Mouse (Mus musculus): ENCODE data around the gene Dmbt1. TPM values are rescaled to one million over a fixed set of nuclear protein-coding genes. Genes with fewer than 3 reads are reported as not detected.

Gene Dmbt1
- polyA plus RNA-seq, 1 experiment = 0.94 TPM

DNA sequence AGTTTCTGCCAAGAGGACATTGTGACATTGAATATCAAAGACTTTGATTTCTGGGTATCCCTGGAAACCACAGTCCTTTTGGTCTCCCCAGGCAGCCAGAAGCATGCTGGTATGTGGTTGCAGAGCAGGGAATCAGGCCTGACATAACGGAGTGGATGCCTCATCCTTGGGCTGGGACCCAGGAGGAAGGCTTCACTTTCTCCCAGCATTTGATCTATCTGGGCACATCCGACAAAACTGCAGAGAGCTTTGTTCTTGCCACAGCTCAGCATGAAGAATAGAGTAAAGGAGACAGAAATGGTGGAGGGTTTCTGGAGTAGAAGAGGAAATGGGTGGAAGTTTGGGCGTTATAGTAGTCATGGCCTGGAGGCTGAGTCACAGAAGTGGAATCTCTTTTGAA is 101.3 kb downstream of the Dmbt1 start:
- H3K27me3 ChIP-seq (ENCODE audit: control insufficient read depth, insufficient read depth, low read length) = no peaks in the 10 kb centered on the region
- no peak overlapping the region for H3K4me3 ChIP-seq (ENCODE audit: control insufficient read depth, insufficient read depth, low read length)
- H3K27ac ChIP-seq (ENCODE audit: control insufficient read depth, insufficient read depth, low read length) = no peak overlapping the region
- TF ChIP-seq CTCF (IDR thresholded peaks at IDR 0.05; ENCODE audit: borderline replicate concordance, control insufficient read depth, extremely low read depth, insufficient read depth, low read length, poor library complexity) (no peak), POLR2A (IDR thresholded peaks at IDR 0.05; ENCODE audit: control insufficient read depth, extremely low read depth, insufficient read depth, low read length, poor library complexity) (no peak)
- 67% methylated on average over 3 of the region's 3 CpGs for WGBS
- H3K36me3 ChIP-seq (ENCODE audit: control insufficient read depth, insufficient read depth, low read length) = no peaks in the 10 kb centered on the region
- no peaks in the 10 kb centered on the region for H3K4me1 ChIP-seq (replicated peaks; ENCODE audit: control insufficient read depth, insufficient read depth, low read length)
- DNase-seq = no peak

DNA sequence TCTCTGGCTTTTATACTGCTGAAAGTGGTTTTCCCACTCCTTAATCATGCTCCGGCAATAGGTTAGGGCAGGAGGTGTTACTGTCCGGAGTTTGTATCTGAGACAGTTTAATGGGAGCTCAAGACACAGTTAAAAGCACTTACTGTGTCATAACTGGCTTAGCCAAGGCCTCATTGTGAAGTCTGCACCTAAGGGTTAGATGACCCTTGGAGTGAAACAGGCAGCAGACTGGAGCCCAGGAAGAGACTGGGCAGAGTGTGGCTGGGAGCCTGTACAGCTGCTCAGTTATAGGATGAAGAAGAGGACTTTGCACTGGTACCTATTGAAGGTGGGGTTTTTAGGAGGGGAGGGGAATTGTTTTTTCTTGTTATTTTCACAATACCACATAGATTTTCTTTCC is 114.4 kb downstream of the Dmbt1 start, which contains the start of gene 4933402N03Rik:
Gene 4933402N03Rik (minus strand): TSS at position 101 of the 400 bp plus-strand sequence.
- H3K4me3 ChIP-seq (ENCODE audit: control insufficient read depth, insufficient read depth, low read length) = no peak within 1 kb of the TSS
- no peaks in the 10 kb centered on the region for H3K4me1 ChIP-seq (replicated peaks; ENCODE audit: control insufficient read depth, insufficient read depth, low read length)
- no peak for DNase-seq
- no peaks in the 10 kb centered on the region for H3K36me3 ChIP-seq (ENCODE audit: control insufficient read depth, insufficient read depth, low read length)
- 93% methylated on average over 2 of the region's 2 CpGs for WGBS
- H3K27me3 ChIP-seq (ENCODE audit: control insufficient read depth, insufficient read depth, low read length) = no peaks in the 10 kb centered on the region
- no peak for TF ChIP-seq POLR2A (IDR thresholded peaks at IDR 0.05; ENCODE audit: control insufficient read depth, extremely low read depth, insufficient read depth, low read length, poor library complexity)
- no peak for TF ChIP-seq CTCF (IDR thresholded peaks at IDR 0.05; ENCODE audit: borderline replicate concordance, control insufficient read depth, extremely low read depth, insufficient read depth, low read length, poor library complexity)
- H3K27ac ChIP-seq (ENCODE audit: control insufficient read depth, insufficient read depth, low read length) = no peak within 1 kb of the TSS

DNA sequence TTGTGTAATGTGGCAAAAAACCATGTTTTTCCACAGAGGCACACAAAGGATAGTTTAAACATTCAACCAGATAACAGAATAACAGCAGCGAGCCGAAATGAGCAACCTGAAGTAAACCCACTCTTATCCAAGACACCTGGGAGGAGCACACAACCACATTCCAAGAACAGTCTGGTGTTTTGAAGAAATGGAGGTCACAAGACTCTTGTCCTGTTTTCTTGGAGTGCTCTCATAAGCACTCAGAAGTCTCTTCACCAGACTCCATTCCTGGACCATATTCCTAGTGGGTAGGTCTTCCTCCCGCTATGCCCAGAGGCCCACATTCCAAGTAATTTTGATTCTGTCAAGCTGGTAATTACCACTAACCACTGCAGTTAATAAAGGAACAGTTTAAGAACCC is 118.3 kb downstream of the Dmbt1 start:
- DNase-seq = no peak
- 91% methylated on average over 3 of the region's 3 CpGs for WGBS

DNA sequence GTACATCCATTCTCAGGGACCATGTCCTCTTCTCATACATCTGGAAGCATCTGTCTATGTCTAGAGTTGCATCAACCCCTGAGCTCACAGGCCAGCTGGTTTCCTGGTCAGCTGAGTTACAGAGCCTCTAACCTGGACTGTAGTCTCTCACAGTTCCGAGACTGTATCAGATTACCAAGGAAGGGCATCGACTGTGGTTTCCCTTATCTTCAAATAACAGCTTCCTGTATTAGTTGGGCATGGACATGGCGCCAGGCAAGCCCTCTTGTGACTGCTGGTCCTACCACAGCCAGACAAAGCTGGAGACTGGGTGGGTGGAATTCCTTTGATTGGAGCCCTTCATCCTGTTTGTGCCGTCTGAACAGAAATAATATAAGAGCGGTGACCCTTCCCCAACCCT is 121.2 kb downstream of the Dmbt1 start:
- no peaks in the 10 kb centered on the region for H3K4me1 ChIP-seq (replicated peaks; ENCODE audit: control insufficient read depth, insufficient read depth, low read length)
- no peaks in the 10 kb centered on the region for H3K27me3 ChIP-seq (ENCODE audit: control insufficient read depth, insufficient read depth, low read length)
- H3K36me3 ChIP-seq (ENCODE audit: control insufficient read depth, insufficient read depth, low read length) = no peaks in the 10 kb centered on the region
- H3K27ac ChIP-seq (ENCODE audit: control insufficient read depth, insufficient read depth, low read length) = no peak overlapping the region
- TF ChIP-seq POLR2A (IDR thresholded peaks at IDR 0.05; ENCODE audit: control insufficient read depth, extremely low read depth, insufficient read depth, low read length, poor library complexity) (no peak), CTCF (IDR thresholded peaks at IDR 0.05; ENCODE audit: borderline replicate concordance, control insufficient read depth, extremely low read depth, insufficient read depth, low read length, poor library complexity) (no peak)
- DNase-seq = no peak
- WGBS = 18% methylated on average over 5 of the region's 5 CpGs
- H3K4me3 ChIP-seq (ENCODE audit: control insufficient read depth, insufficient read depth, low read length) = no peak overlapping the region

More for the DNA sequence above, 118.3 kb downstream of the Dmbt1 start:
- Histone ChIP-seq H3K27me3 (ENCODE audit: control insufficient read depth, insufficient read depth, low read length) (no peaks in the 10 kb centered on the region), H3K36me3 (ENCODE audit: control insufficient read depth, insufficient read depth, low read length) (no peaks in the 10 kb centered on the region), H3K4me1 (replicated peaks; ENCODE audit: control insufficient read depth, insufficient read depth, low read length) (no peaks in the 10 kb centered on the region), H3K4me3 (ENCODE audit: control insufficient read depth, insufficient read depth, low read length) (no peak overlapping the region), H3K27ac (ENCODE audit: control insufficient read depth, insufficient read depth, low read length) (no peak overlapping the region)
- TF ChIP-seq CTCF (IDR thresholded peaks at IDR 0.05; ENCODE audit: borderline replicate concordance, control insufficient read depth, extremely low read depth, insufficient read depth, low read length, poor library complexity) (no peak), POLR2A (IDR thresholded peaks at IDR 0.05; ENCODE audit: control insufficient read depth, extremely low read depth, insufficient read depth, low read length, poor library complexity) (no peak)

DNA sequence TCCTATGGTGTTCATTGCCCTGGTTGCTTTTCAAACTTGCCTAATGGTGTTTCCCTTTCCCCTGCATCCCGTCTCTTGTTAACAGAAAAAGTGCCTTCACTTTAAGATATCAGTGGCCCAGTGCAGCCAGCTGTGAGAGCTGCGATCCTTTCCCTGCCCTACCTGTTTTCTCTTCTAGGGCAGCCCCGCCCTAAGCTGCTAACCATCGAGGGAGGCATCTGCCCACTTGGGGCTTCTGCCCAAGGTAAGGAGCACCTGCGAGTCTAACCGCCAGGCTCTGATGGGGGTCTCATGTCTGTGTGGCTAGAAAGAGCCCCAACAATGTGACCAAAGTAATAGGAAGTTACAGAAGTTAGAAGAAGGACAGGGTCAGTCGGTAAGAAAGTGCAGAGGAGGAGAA is 130.4 kb downstream of the Dmbt1 start:
- 62% methylated on average over 7 of the region's 7 CpGs for WGBS

DNA sequence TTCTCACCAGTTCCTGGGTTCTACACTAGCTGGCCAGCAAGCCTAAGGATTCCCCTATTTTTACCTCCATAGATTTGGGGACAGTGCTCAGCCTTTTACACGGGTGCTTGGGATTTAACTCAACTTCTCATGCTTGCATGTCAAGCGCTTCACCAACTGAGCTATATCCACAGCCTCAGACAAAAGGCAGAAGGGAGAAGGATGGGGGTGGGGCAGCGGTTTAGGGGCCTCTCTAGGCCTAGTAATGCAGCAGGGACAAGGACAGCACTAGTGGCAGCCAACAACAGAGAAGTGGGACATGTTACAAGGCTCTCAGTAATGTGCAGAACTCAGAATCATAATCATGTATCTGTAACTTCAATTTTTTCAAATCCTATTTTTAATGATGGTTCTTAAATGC is 135.9 kb downstream of the Dmbt1 start:
- Histone ChIP-seq H3K4me3 (ENCODE audit: control insufficient read depth, insufficient read depth, low read length) (no peak overlapping the region), H3K36me3 (ENCODE audit: control insufficient read depth, insufficient read depth, low read length) (no peaks in the 10 kb centered on the region), H3K4me1 (replicated peaks; ENCODE audit: control insufficient read depth, insufficient read depth, low read length) (peaks cover 2% of the 10 kb centered on the region; the same call in 1 of the 2 replicates), H3K27me3 (ENCODE audit: control insufficient read depth, insufficient read depth, low read length) (no peaks in the 10 kb centered on the region), H3K27ac (ENCODE audit: control insufficient read depth, insufficient read depth, low read length) (no peak overlapping the region)
- TF ChIP-seq CTCF (IDR thresholded peaks at IDR 0.05; ENCODE audit: borderline replicate concordance, control insufficient read depth, extremely low read depth, insufficient read depth, low read length, poor library complexity) (no peak), POLR2A (IDR thresholded peaks at IDR 0.05; ENCODE audit: control insufficient read depth, extremely low read depth, insufficient read depth, low read length, poor library complexity) (no peak)
- DNase-seq = peak; percentile 19
- WGBS = 89% methylated on average over 3 of the region's 3 CpGs

More for the DNA sequence above, 130.4 kb downstream of the Dmbt1 start:
- no peak for DNase-seq
- no peaks in the 10 kb centered on the region for H3K27me3 ChIP-seq (ENCODE audit: control insufficient read depth, insufficient read depth, low read length)
- no peak overlapping the region for H3K27ac ChIP-seq (ENCODE audit: control insufficient read depth, insufficient read depth, low read length)
- no peaks in the 10 kb centered on the region for H3K36me3 ChIP-seq (ENCODE audit: control insufficient read depth, insufficient read depth, low read length)
- H3K4me3 ChIP-seq (ENCODE audit: control insufficient read depth, insufficient read depth, low read length) = no peak overlapping the region
- TF ChIP-seq CTCF (IDR thresholded peaks at IDR 0.05; ENCODE audit: borderline replicate concordance, control insufficient read depth, extremely low read depth, insufficient read depth, low read length, poor library complexity) (no peak), POLR2A (IDR thresholded peaks at IDR 0.05; ENCODE audit: control insufficient read depth, extremely low read depth, insufficient read depth, low read length, poor library complexity) (no peak)
- no peaks in the 10 kb centered on the region for H3K4me1 ChIP-seq (replicated peaks; ENCODE audit: control insufficient read depth, insufficient read depth, low read length)

DNA sequence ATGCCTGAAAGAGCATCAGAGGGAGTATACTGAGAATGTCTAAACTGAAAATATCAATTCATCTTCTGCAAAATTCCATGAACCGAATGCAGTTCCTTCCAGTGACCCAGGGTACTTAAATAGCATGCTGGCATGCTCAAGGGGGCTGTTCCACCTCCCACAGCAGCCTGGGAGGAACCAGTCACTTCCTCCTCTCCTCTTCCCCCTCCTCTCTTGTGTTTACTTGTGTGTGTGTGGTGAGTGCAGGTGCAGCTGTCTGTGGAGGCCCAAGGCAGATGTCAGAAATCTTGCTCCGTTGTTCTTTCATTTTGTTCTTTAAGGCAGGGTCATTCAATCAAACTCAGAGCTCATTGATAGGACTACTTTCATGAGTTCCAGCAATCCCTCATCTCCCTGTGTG is 137.2 kb downstream of the Dmbt1 start:
- WGBS = 4% methylated on average over 2 of the region's 2 CpGs

More for the DNA sequence above, 137.2 kb downstream of the Dmbt1 start:
- no peak overlapping the region for H3K4me3 ChIP-seq (ENCODE audit: control insufficient read depth, insufficient read depth, low read length)
- TF ChIP-seq CTCF (IDR thresholded peaks at IDR 0.05; ENCODE audit: borderline replicate concordance, control insufficient read depth, extremely low read depth, insufficient read depth, low read length, poor library complexity) (no peak), POLR2A (IDR thresholded peaks at IDR 0.05; ENCODE audit: control insufficient read depth, extremely low read depth, insufficient read depth, low read length, poor library complexity) (no peak)
- peaks cover 2% of the 10 kb centered on the region; the same call in 1 of the 2 replicates for H3K4me1 ChIP-seq (replicated peaks; ENCODE audit: control insufficient read depth, insufficient read depth, low read length)
- no peaks in the 10 kb centered on the region for H3K27me3 ChIP-seq (ENCODE audit: control insufficient read depth, insufficient read depth, low read length)
- no peak overlapping the region for H3K27ac ChIP-seq (ENCODE audit: control insufficient read depth, insufficient read depth, low read length)
- H3K36me3 ChIP-seq (ENCODE audit: control insufficient read depth, insufficient read depth, low read length) = no peaks in the 10 kb centered on the region
- peak; percentile 53 for DNase-seq

Other genes with a start within 250 kb of the Dmbt1 start
- 23.1 and 23.7 TPM in 2 replicates for gene Plekha1, start 166.3 kb upstream of the Dmbt1 start, polyA plus RNA-seq (2012; rRNA removed)
- gene Htra1, start 95.9 kb upstream of the Dmbt1 start, polyA plus RNA-seq (2012; rRNA removed) = 35.8 TPM in 2 replicates
- not detected in 2 replicates for gene 4933402N03Rik, start 114.3 kb downstream of the Dmbt1 start, polyA plus RNA-seq (2012; rRNA removed)
- gene 5430419D17Rik, start 142.3 kb downstream of the Dmbt1 start, polyA plus RNA-seq (2012; rRNA removed) = 0.26 TPM in 2 replicates

Data from thymus, adult 2 months (tissue).